Mouse (Mus musculus) lung, postnatal 0 days (tissue): ENCODE measurements around the gene Itgad.

Experiments
- CTCF ChIP-seq: IDR thresholded peaks from 2 replicates; pipeline ENCODE4 v1.5.1; 2016; ENCODE audit warnings: antibody characterized with exemption, mild to moderate bottlenecking
- EP300 ChIP-seq: IDR thresholded peaks from 2 replicates; pipeline ENCODE4 v1.6.1; 2016; ENCODE audit warnings: antibody characterized with exemption, mild to moderate bottlenecking, control low read depth

DNA sequence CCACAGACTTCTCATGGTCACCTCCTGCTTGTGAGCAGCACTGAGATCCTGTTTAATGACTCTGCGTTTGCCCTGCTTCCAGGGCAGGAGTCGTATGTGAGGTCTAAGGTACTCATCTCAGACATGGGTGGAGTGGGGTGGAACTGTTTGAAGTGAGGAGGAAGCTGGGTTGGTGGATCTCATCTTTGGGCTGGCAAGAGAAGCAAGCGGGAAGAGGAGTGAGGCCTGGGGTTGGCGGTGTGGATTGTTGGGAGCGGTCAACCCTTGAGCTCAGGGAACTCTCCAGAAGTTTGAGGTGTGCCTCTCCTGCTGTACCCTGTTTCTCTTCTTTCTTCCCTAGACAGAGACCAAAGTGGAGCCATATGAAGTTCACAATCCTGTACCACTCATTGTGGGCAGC lies 37.8 kb upstream of the Itgad start:
- TF ChIP-seq CTCF (no peak), EP300 (no peak)
